Mouse (Mus musculus) heart, embryonic 11.5 days (tissue): ENCODE data around the gene Nf2. TPM values are rescaled to one million over a fixed set of nuclear protein-coding genes. Genes with fewer than 3 reads are reported as not detected.

Experiments
- ATAC-seq: fragments of 200-750 bp; cut with Nextera tagmentation; replicated peaks from 2 replicates; pipeline ENCODE4 v1.8.0; 2017; ENCODE audit warnings: moderate library complexity; ENCODE audit not compliant: insufficient number of reproducible peaks, low FRiP score, low TSS enrichment
- H3K27ac ChIP-seq: fragments of 300-500 bp; sonication (generic); 2 replicates; pipeline ENCODE4 v1.5.1; 2014; ENCODE audit warnings: mild to moderate bottlenecking, low read depth, low read length
- H3K27me3 ChIP-seq: fragments of 300-500 bp; sonication (generic); 2 replicates; pipeline ENCODE4 v1.6.1; 2014; ENCODE audit warnings: mild to moderate bottlenecking, low read length, mixed read lengths; ENCODE audit not compliant: control insufficient read depth, insufficient read depth
- H3K36me3 ChIP-seq: fragments of 300-500 bp; sonication (generic); 2 replicates; pipeline ENCODE4 v1.6.1; 2014; ENCODE audit warnings: mild to moderate bottlenecking, low read length, moderate library complexity, mixed read lengths; ENCODE audit not compliant: control insufficient read depth, insufficient read depth
- H3K4me1 ChIP-seq: fragments of 300-500 bp; sonication (generic); 2 replicates; pipeline ENCODE4 v1.6.1; 2014; ENCODE audit warnings: low read length; ENCODE audit not compliant: control insufficient read depth, insufficient read depth
- H3K4me2 ChIP-seq: fragments of 300-500 bp; sonication (generic); 2 replicates; pipeline ENCODE4 v1.6.1; 2014; ENCODE audit warnings: mild to moderate bottlenecking, moderate library complexity
- H3K4me3 ChIP-seq: fragments of 300-500 bp; sonication (generic); 2 replicates; pipeline ENCODE4 v1.5.1; 2014; ENCODE audit warnings: low read depth, low read length
- H3K9ac ChIP-seq: fragments of 300-500 bp; sonication (generic); 2 replicates; pipeline ENCODE4 v1.6.1; 2014; ENCODE audit warnings: mild to moderate bottlenecking, low read depth, low read length, moderate library complexity
- H3K9me3 ChIP-seq: fragments of 300-500 bp; sonication (generic); replicated peaks from 2 replicates; pipeline ENCODE4 v1.6.1; 2016; ENCODE audit warnings: low read length; ENCODE audit not compliant: control insufficient read depth
- WGBS: fragments of 180-500 bp; shearing (Covaris S2); extraction: QIAGEN DNeasy Blood & Tissue Kit; methylation state at CpG from one replicate; pipeline ENCODE4 v1.1.7; 2014; ENCODE audit not compliant: insufficient replicate concordance; 5-methylcytosine and 5-hydroxymethylcytosine counted together
- polyA plus RNA-seq: library from polyadenylated mRNA; unstranded; fragments of >200 nt; fragmentation: Nextera tagmentation; extraction: Ambion mirVana; gene quantifications from 2 replicates; pipeline ENCODE4 v1.2.1, GENCODE M21; 2014

Gene Nf2
- polyA plus RNA-seq, result 32.7 and 38.7 TPM in 2 replicates

GRCm38 (mm10) chr11:4849258-4849943 lies at the start of gene Nf2:
Nf2 (minus strand) TSS chr11:4849536.
- H3K4me3 ChIP-seq, result peak within 1 kb of the TSS; percentile 96
- ATAC-seq, result peak; percentile 99
- H3K36me3 ChIP-seq, result no peaks in the 10 kb centered on the region
- no peaks in the 10 kb centered on the region for H3K4me1 ChIP-seq
- H3K27me3 ChIP-seq, result no peaks in the 10 kb centered on the region
- peak within 1 kb of the TSS; percentile 76 for H3K4me2 ChIP-seq
- peak within 1 kb of the TSS; percentile 93 for H3K9ac ChIP-seq
- WGBS, result under 1% methylated on average over 51 of the region's 60 CpGs
- no peaks in the 10 kb centered on the region for H3K9me3 ChIP-seq
- peak within 1 kb of the TSS; percentile 85 for H3K27ac ChIP-seq

GRCm38 (mm10) chr11:4894848-4895816 lies 45.8 kb upstream of the Nf2 start, which contains the start of gene Thoc5:
Thoc5 (plus strand) TSS chr11:4895320.
- peak within 1 kb of the TSS; percentile 71 for H3K4me3 ChIP-seq
- peaks cover 8% of the 10 kb centered on the region; the same call in 1 of the 2 replicates for H3K36me3 ChIP-seq
- peaks cover 4% of the 10 kb centered on the region for H3K4me1 ChIP-seq
- peak within 1 kb of the TSS; percentile 91 for H3K4me2 ChIP-seq
- peak within 1 kb of the TSS; percentile 87 for H3K9ac ChIP-seq
- no peaks in the 10 kb centered on the region for H3K9me3 ChIP-seq
- ATAC-seq, result peak; percentile 73
- H3K27me3 ChIP-seq, result no peaks in the 10 kb centered on the region
- H3K27ac ChIP-seq, result peak within 1 kb of the TSS; percentile 46
- 3% methylated on average over 52 of the region's 52 CpGs for WGBS

GRCm38 (mm10) chr11:4886987-4887386 lies 37.7 kb upstream of the Nf2 start:
- no peak for ATAC-seq
- no peaks in the 10 kb centered on the region for H3K9me3 ChIP-seq
- H3K27me3 ChIP-seq, result no peaks in the 10 kb centered on the region
- no peak overlapping the region for H3K4me2 ChIP-seq
- no peak overlapping the region for H3K27ac ChIP-seq
- no peak overlapping the region for H3K9ac ChIP-seq
- peaks cover 5% of the 10 kb centered on the region for H3K4me1 ChIP-seq
- no peak overlapping the region for H3K4me3 ChIP-seq
- WGBS, result 81% methylated on average over 3 of the region's 3 CpGs
- no peaks in the 10 kb centered on the region; the same call in 1 of the 2 replicates for H3K36me3 ChIP-seq

- H3K36me3 ChIP-seq, result no peaks in the 10 kb centered on the region
- H3K4me3 ChIP-seq, result no peak overlapping the region
- WGBS, result 60% methylated on average over 2 of the region's 2 CpGs
- H3K27ac ChIP-seq, result no peak overlapping the region
- no peak overlapping the region for H3K9ac ChIP-seq
- peaks cover 5% of the 10 kb centered on the region for H3K4me1 ChIP-seq
- no peak for ATAC-seq
- no peaks in the 10 kb centered on the region for H3K27me3 ChIP-seq
- no peak overlapping the region for H3K4me2 ChIP-seq
- no peaks in the 10 kb centered on the region for H3K9me3 ChIP-seq
Measured at GRCm38 (mm10) chr11:4885385-4885903, 36.1 kb upstream of the Nf2 start.

GRCm38 (mm10) chr11:4882892-4883627 lies 33.7 kb upstream of the Nf2 start:
- no peaks in the 10 kb centered on the region for H3K9me3 ChIP-seq
- H3K4me1 ChIP-seq, result peaks cover 5% of the 10 kb centered on the region
- H3K36me3 ChIP-seq, result no peaks in the 10 kb centered on the region
- no peak for ATAC-seq
- H3K9ac ChIP-seq, result no peak overlapping the region
- no peaks in the 10 kb centered on the region for H3K27me3 ChIP-seq
- WGBS, result 41% methylated on average over 14 of the region's 14 CpGs
- H3K4me3 ChIP-seq, result no peak overlapping the region
- peak overlapping the region; percentile 37 for H3K4me2 ChIP-seq
- H3K27ac ChIP-seq, result no peak overlapping the region

GRCm38 (mm10) chr11:4881087-4881486 lies 31.8 kb upstream of the Nf2 start:
- H3K4me1 ChIP-seq, result peaks cover 5% of the 10 kb centered on the region
- H3K4me3 ChIP-seq, result no peak overlapping the region
- H3K36me3 ChIP-seq, result peaks cover 2% of the 10 kb centered on the region
- no peaks in the 10 kb centered on the region for H3K9me3 ChIP-seq
- no peak for ATAC-seq
- no peak overlapping the region for H3K9ac ChIP-seq
- 75% methylated on average over 4 of the region's 4 CpGs for WGBS
- no peaks in the 10 kb centered on the region for H3K27me3 ChIP-seq
- no peak overlapping the region for H3K27ac ChIP-seq
- H3K4me2 ChIP-seq, result no peak overlapping the region

GRCm38 (mm10) chr11:4874551-4874950 lies 25.2 kb upstream of the Nf2 start:
- H3K27me3 ChIP-seq, result no peaks in the 10 kb centered on the region
- H3K9me3 ChIP-seq, result no peaks in the 10 kb centered on the region
- H3K4me3 ChIP-seq, result peak overlapping the region; percentile 51
- no peak for ATAC-seq
- no peak overlapping the region for H3K27ac ChIP-seq
- peaks cover 3% of the 10 kb centered on the region; the same call in 1 of the 2 replicates for H3K4me1 ChIP-seq
- H3K9ac ChIP-seq, result peak overlapping the region; percentile 61; the same call in 1 of the 2 replicates
- H3K4me2 ChIP-seq, result peak overlapping the region; percentile 74
- H3K36me3 ChIP-seq, result peaks cover 2% of the 10 kb centered on the region
- WGBS, result 6% methylated on average over 10 of the region's 10 CpGs
